Mouse (Mus musculus) E14TG2a.4 (cell line): ENCODE measurements around the gene Gm20388.

Experiments
- H3K27me3 ChIP-seq: 2 replicates; pipeline ENCODE4 v1.6.1; 2014; ENCODE audit warnings: low read length, control low read depth; ENCODE audit not compliant: insufficient read depth
- H3K36me3 ChIP-seq: 2 replicates; pipeline ENCODE4 v1.6.1; 2014; ENCODE audit warnings: low read length, control low read depth; ENCODE audit not compliant: insufficient read depth
- H3K4me1 ChIP-seq: replicated peaks from 2 replicates; pipeline ENCODE4 v1.6.1; 2014; ENCODE audit warnings: low read depth, low read length, control low read depth
- H3K4me3 ChIP-seq: replicated peaks from 2 replicates; pipeline ENCODE4 v1.5.1; 2014; ENCODE audit warnings: mild to moderate bottlenecking, low read length
- H3K9me3 ChIP-seq: 2 replicates; pipeline ENCODE4 v1.6.1; 2014; ENCODE audit warnings: low read length, control low read depth
- CTCF ChIP-seq: conservative IDR thresholded peaks from 2 replicates; pipeline ENCODE4 v1.5.1; 2014; ENCODE audit warnings: low read length
- NANOG ChIP-seq: IDR thresholded peaks from 2 replicates; pipeline ENCODE4 v1.6.1; 2014; ENCODE audit warnings: borderline replicate concordance, low read length, mixed read lengths
- POU5F1 ChIP-seq: IDR thresholded peaks from 2 replicates; pipeline ENCODE4 v1.6.1; 2014; ENCODE audit warnings: low read length, borderline replicate concordance

Gene Gm20388

DNA sequence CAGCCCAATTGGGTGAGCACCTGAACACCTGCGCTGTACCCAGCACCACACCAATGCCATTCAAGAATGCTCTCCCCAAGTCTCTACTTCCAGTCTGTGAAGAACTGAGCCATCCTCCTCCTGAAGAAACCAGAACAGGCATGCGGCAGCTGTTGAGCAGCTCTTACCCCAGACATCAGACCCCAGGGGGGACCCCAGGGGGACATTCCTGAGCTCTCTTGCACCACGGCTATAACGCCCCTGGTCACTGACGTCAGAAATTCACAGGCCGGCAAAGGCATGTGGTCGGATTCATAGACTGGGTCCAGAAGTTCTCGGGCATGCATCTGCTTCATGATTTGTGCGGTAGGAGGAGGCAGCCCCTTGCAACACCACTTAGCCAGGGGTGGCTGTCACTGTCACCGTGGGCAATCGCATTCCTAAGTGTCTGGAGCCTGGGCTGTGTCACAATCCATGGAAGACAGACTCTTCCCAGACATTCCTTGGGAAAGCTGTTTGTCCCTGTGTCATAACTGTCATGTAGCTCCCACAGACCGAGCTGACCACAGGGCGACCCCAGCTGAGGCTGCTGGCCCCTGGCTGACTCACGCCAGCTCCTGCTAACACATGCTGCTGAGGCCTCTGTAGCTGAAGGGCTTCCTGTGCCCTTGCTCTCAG is 2256.7 kb downstream of the Gm20388 start:
- Histone ChIP-seq H3K36me3 (no peaks in the 10 kb centered on the region), H3K9me3 (no peaks in the 10 kb centered on the region), H3K27me3 (peaks cover 8% of the 10 kb centered on the region; the same call in 1 of the 2 replicates), H3K4me3 (no peak overlapping the region), H3K4me1 (peaks cover 4% of the 10 kb centered on the region; the same call in 1 of the 2 replicates)
- no peak for TF ChIP-seq CTCF
- TF ChIP-seq NANOG: no peak
- TF ChIP-seq POU5F1: no peak

DNA sequence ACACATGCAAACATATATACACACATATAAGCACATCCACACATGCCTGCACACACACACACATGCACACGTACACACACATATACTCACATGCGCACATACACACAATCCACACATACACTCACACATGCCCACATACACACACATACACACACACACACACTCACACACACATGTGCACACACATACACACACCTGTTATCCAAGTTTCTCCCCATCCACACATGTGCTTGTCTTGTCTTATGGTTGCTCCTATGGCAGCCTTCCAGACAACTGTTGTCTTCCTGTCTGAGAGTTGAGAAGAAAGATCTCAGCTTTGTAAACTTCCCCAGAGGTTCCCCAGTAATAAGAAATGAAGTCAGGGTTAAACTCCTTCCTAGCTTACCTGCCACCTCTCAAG is 2258.8 kb downstream of the Gm20388 start:
- Histone ChIP-seq H3K27me3 (no peaks in the 10 kb centered on the region), H3K4me3 (no peak overlapping the region), H3K36me3 (no peaks in the 10 kb centered on the region), H3K4me1 (peaks cover 5% of the 10 kb centered on the region; the same call in 1 of the 2 replicates), H3K9me3 (no peaks in the 10 kb centered on the region)
- no peak for TF ChIP-seq CTCF
- TF ChIP-seq POU5F1: no peak
- TF ChIP-seq NANOG: no peak

DNA sequence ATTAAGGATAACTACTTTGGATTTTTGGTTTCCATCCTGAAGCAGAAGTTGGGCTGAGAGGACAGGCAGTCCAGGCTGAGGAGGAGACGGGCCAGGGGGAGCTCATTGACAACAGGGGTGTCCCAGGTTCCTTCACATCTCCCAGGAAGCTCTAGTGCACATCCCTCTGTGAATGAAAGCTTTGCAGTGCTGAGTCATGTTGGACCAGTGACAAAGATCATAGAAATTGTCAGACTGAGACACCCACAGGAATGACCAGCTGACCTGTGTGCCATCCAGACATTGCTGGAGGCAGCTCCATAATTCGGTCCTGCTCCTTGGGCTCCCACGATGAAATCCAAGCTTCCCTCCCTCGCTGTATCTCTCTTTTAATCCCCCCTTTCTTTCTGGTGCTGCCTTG is 2261.2 kb downstream of the Gm20388 start:
- TF ChIP-seq CTCF: no peak
- TF ChIP-seq NANOG: no peak
- TF ChIP-seq POU5F1: no peak
- no peaks in the 10 kb centered on the region for H3K27me3 ChIP-seq

DNA sequence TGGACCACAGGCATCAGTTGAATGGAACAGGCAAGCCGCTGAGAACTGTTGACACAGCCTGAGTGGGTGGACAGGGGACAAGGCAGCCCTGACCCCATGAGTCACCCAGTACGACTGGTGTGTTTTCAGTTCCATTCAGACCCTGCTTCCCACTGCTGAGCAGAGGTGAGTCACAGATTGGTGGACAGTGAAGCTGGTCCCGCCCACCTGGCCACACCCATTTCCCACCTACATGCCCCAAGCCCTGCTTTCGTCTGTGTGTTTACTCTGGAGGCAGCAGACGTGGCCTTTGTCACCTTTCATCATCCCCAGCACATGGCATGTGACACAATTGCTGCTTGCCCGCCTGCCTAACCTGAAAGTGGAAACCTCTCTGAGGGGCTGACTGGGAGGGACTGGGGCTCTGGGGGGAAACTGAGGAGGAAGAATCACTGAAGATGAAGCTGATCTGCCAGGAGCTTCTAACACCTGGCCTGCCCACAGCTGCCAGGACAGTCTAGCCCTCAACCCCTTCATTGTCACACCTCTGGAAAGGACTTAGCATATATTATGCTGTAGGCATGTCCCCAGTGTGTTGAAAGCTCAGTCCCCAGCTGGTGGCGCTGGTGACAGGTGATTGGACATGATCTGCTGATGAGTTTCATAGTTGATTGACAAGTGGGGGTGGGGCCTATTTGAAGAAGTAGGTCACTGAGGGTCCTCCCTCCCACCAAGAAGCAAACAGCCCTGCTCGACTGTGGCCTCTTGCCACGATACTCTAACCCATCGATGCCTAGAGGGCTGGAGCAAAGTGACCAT is 2263.7 kb downstream of the Gm20388 start:
- TF ChIP-seq NANOG: no peak
- no peak for TF ChIP-seq CTCF
- TF ChIP-seq POU5F1: no peak
- H3K4me1 ChIP-seq: peaks cover 5% of the 10 kb centered on the region; the same call in 1 of the 2 replicates
- no peaks in the 10 kb centered on the region for H3K9me3 ChIP-seq
- H3K4me3 ChIP-seq: no peak overlapping the region
- no peaks in the 10 kb centered on the region for H3K27me3 ChIP-seq
- no peaks in the 10 kb centered on the region for H3K36me3 ChIP-seq

More for the DNA sequence above, 2261.2 kb downstream of the Gm20388 start:
- Histone ChIP-seq H3K4me1 (peaks cover 5% of the 10 kb centered on the region; the same call in 1 of the 2 replicates), H3K9me3 (no peaks in the 10 kb centered on the region), H3K36me3 (no peaks in the 10 kb centered on the region), H3K4me3 (no peak overlapping the region)

DNA sequence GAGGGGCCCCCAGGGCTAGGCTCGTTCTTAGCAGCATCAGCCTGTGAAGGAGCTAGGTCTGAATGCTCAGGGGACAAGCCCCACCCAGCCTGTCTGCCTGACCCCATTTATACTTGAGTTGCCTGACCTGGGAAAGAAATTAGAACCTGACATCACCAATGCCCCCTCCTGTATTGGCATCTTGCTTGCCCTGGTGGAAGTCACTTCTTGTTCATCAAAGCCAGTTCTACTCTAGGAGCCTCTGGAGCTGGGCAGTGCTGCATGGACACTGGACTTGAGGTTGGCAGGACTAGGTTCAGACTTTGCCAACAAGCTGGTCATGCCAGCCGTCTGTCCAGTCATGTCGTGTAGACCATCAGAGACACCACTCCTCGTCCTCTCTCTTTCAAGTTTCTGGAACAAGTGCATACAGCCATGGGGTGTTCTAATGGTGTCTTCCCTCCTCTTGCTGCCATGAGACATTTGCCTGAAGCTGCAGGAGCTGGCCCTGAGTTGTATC is 2267.8 kb downstream of the Gm20388 start:
- H3K36me3 ChIP-seq: no peaks in the 10 kb centered on the region
- no peaks in the 10 kb centered on the region for H3K9me3 ChIP-seq
- no peak overlapping the region for H3K4me3 ChIP-seq
- peaks cover 5% of the 10 kb centered on the region; the same call in 1 of the 2 replicates for H3K27me3 ChIP-seq
- peaks cover 5% of the 10 kb centered on the region; the same call in 1 of the 2 replicates for H3K4me1 ChIP-seq
- no peak for TF ChIP-seq CTCF
- TF ChIP-seq POU5F1: no peak
- TF ChIP-seq NANOG: no peak

DNA sequence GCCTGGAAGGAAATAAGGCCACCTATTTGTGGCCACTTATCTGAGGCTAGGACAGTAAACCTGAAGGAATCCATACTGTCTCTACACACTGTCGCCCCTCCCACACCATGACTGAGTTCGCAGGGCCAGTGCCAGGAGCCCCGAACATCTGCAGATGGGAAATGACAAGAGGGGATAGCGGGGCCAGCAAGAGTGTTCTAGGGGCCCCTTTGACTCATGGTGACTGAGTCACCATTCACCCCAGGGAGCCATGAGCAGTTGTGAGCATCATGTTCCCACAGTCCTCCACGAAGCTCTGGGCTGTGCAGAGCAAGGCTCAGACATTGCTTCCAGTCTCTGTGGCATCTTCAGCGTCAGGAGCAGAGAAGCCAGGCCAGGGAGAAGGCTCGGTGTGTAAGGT is 2268.7 kb downstream of the Gm20388 start:
- no peak for TF ChIP-seq POU5F1
- Histone ChIP-seq H3K36me3 (no peaks in the 10 kb centered on the region), H3K9me3 (no peaks in the 10 kb centered on the region), H3K27me3 (peaks cover 9% of the 10 kb centered on the region; the same call in 1 of the 2 replicates), H3K4me1 (peaks cover 4% of the 10 kb centered on the region), H3K4me3 (no peak overlapping the region)

DNA sequence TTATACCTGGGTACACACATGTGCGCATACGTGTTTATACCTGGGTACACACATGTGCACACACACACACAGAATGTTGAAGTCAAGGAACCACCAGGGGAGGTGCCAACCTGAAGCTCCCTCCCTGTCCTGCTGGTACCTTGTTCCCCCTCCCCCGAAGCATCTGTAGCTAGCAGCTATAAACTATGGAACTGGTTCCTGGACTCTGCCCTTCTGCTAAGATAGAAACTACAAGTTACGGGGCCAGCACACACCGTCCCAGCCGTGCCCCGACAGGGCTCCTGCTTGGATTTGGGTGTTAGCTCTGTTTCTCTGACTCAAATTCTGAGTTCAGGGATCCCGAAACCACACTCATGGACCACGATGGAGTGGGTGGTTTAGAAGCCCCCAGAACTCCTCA is 2269.5 kb downstream of the Gm20388 start:
- Histone ChIP-seq H3K4me3 (no peak overlapping the region), H3K27me3 (peaks cover 9% of the 10 kb centered on the region; the same call in 1 of the 2 replicates), H3K4me1 (peaks cover 3% of the 10 kb centered on the region; the same call in 1 of the 2 replicates), H3K36me3 (no peaks in the 10 kb centered on the region), H3K9me3 (no peaks in the 10 kb centered on the region)
- TF ChIP-seq CTCF (no peak), NANOG (no peak), POU5F1 (no peak)

DNA sequence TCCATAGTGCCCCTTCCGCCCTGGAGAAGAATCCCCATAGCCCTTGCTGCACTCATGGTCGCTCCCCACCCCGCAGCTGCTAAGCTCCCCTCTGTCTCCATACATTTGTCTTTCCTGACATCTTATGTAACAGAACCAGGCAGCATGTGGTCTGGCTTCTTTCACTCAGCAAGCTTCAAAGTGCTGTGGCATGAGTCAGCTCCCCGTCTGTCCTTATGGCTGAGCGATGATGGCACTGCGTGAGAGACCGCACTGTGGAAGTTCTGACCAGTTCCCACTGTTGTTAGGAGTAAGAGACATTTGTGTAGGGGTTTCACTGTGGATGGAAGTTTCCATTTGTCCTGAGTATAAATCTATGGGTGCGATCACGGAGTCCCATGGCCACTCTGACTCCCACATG is 2270.8 kb downstream of the Gm20388 start:
- H3K36me3 ChIP-seq: no peaks in the 10 kb centered on the region
- H3K4me3 ChIP-seq: no peak overlapping the region
- H3K4me1 ChIP-seq: peaks cover 3% of the 10 kb centered on the region; the same call in 1 of the 2 replicates
- peaks cover 9% of the 10 kb centered on the region; the same call in 1 of the 2 replicates for H3K27me3 ChIP-seq
- no peaks in the 10 kb centered on the region for H3K9me3 ChIP-seq
- TF ChIP-seq POU5F1: no peak
- no peak for TF ChIP-seq CTCF
- TF ChIP-seq NANOG: no peak
